Mouse (Mus musculus) myocyte (in vitro differentiated cells): ENCODE results near the gene Naa25. TPM values are rescaled to one million over a fixed set of nuclear protein-coding genes. Genes with fewer than 3 reads are reported as not detected.
A peak's percentile ranks its signal among the peaks of the same experiment; 100 is the strongest.

ENCODE experiments used
- H3K27me3 ChIP-seq: one replicate; pipeline ENCODE4 v1.6.1; 2011; ENCODE audit not compliant: control insufficient read depth, insufficient read depth, insufficient read length
- H3K36me3 ChIP-seq: one replicate; pipeline ENCODE4 v1.6.1; 2011; ENCODE audit not compliant: control insufficient read depth, insufficient read depth
- H3K4me2 ChIP-seq: one replicate; pipeline ENCODE4 v1.6.1; 2011; ENCODE audit warnings: low read depth, control low read depth
- H3K4me3 ChIP-seq: one replicate; pipeline ENCODE4 v1.5.1; 2011; ENCODE audit warnings: mild to moderate bottlenecking, control low read depth, moderate library complexity
- H3K79me2 ChIP-seq: one replicate; pipeline ENCODE4 v1.6.1; 2011; ENCODE audit not compliant: control insufficient read depth, insufficient read depth
- H3ac ChIP-seq: one replicate; pipeline ENCODE4 v1.6.1; 2011; ENCODE audit not compliant: control insufficient read depth, insufficient read length
- CEBPB ChIP-seq: IDR thresholded peaks from 2 replicates; pipeline ENCODE4 v1.6.1; 2011; ENCODE audit warnings: mild to moderate bottlenecking, moderate library complexity; ENCODE audit not compliant: poor library complexity, insufficient read depth, severe bottlenecking
- E2F4 ChIP-seq: IDR thresholded peaks from one replicate; pipeline ENCODE4 v1.6.1; 2011; ENCODE audit warnings: mild to moderate bottlenecking, control low read depth, moderate library complexity; ENCODE audit not compliant: insufficient read depth
- MAX ChIP-seq: IDR thresholded peaks from one replicate; pipeline ENCODE4 v1.6.1; 2011; ENCODE audit warnings: low read depth, mild to moderate bottlenecking, control low read depth
- MYOD1 ChIP-seq, 3 experiments: IDR thresholded peaks; one replicate each; pipeline ENCODE4 v1.6.1; 2011; ENCODE audit warnings: control low read depth in 2 of 3, low read depth in 2 of 3, mild to moderate bottlenecking in 2 of 3, moderate library complexity in 1 of 3; ENCODE audit not compliant: insufficient read length in 2 of 3, control insufficient read depth in 1 of 3
- MYOG ChIP-seq, 3 experiments: IDR thresholded peaks; one replicate each; pipeline ENCODE4 v1.6.1; 2011; ENCODE audit warnings: control low read depth in 2 of 3, low read depth in 2 of 3, mild to moderate bottlenecking in 2 of 3; ENCODE audit not compliant: insufficient read length in 2 of 3, control insufficient read depth in 1 of 3, insufficient read depth in 1 of 3
- POLR2A ChIP-seq: IDR thresholded peaks from one replicate; pipeline ENCODE4 v1.6.1; 2011; ENCODE audit warnings: low read depth, mild to moderate bottlenecking, control low read depth, moderate library complexity; ENCODE audit not compliant: insufficient read length
- POLR2AphosphoS2 ChIP-seq: IDR thresholded peaks from one replicate; pipeline ENCODE4 v1.6.1; 2011; ENCODE audit warnings: low read depth, control low read depth; ENCODE audit not compliant: insufficient read length
- REST ChIP-seq: IDR thresholded peaks from one replicate; pipeline ENCODE4 v1.6.1; 2011; ENCODE audit warnings: mild to moderate bottlenecking, control low read depth, moderate library complexity; ENCODE audit not compliant: insufficient read depth, insufficient read length
- SRF ChIP-seq: IDR thresholded peaks from one replicate; pipeline ENCODE4 v1.6.1; 2011; ENCODE audit warnings: low read depth; ENCODE audit not compliant: control insufficient read depth, insufficient read length
- TCF12 ChIP-seq: IDR thresholded peaks from one replicate; pipeline ENCODE4 v1.6.1; 2011; ENCODE audit warnings: mild to moderate bottlenecking, control low read depth; ENCODE audit not compliant: poor library complexity, insufficient read depth, severe bottlenecking
- TCF3 ChIP-seq: IDR thresholded peaks from one replicate; pipeline ENCODE4 v1.6.1; 2011; ENCODE audit warnings: low read depth, control low read depth; ENCODE audit not compliant: insufficient read length
- USF1 ChIP-seq: IDR thresholded peaks from one replicate; pipeline ENCODE4 v1.6.1; 2011; ENCODE audit warnings: low read depth, mild to moderate bottlenecking, control low read depth, moderate library complexity
- polyA plus RNA-seq: library from polyadenylated mRNA; unstranded; fragments of >200 nt; fragmentation: generic; extraction: Trizol; gene quantifications from one replicate; pipeline ENCODE4 v1.2.1, GENCODE M21; 2012; ENCODE audit warnings: missing spikeins

Naa25 gene
- polyA plus RNA-seq, 1 experiment, result 22.0 TPM

- no peak overlapping the region for H3ac ChIP-seq
- peak overlapping the region; percentile 88 for H3K4me2 ChIP-seq
- no peaks in the 10 kb centered on the region for H3K27me3 ChIP-seq
- H3K36me3 ChIP-seq, result peaks cover 14% of the 10 kb centered on the region
- TF ChIP-seq TCF3 (no peak), USF1 (peak; percentile 32)
- peaks cover 65% of the 10 kb centered on the region for H3K79me2 ChIP-seq
- H3K4me3 ChIP-seq, result peak overlapping the region; percentile 93
Measured at GRCm38 (mm10) chr5:121399540-121399939, 1.8 kb downstream of the Naa25 start.

- Histone ChIP-seq H3K27me3 (no peaks in the 10 kb centered on the region), H3K4me3 (peak overlapping the region; percentile 93), H3ac (no peak overlapping the region), H3K36me3 (peaks cover 14% of the 10 kb centered on the region), H3K4me2 (peak overlapping the region; percentile 88), H3K79me2 (peaks cover 70% of the 10 kb centered on the region)
- TF ChIP-seq REST (no peak), CEBPB (peak; percentile 69)
Measured at GRCm38 (mm10) chr5:121400064-121400463, 2.3 kb downstream of the Naa25 start.

- Histone ChIP-seq H3K27me3 (no peaks in the 10 kb centered on the region), H3ac (no peak overlapping the region)
- TF ChIP-seq USF1, result no peak
Measured at GRCm38 (mm10) chr5:121400849-121401248, 3.1 kb downstream of the Naa25 start.

GRCm38 (mm10) chr5:121407856-121408255 is 10.1 kb downstream of the Naa25 start:
- peaks cover 86% of the 10 kb centered on the region for H3K79me2 ChIP-seq
- TF ChIP-seq CEBPB (no peak), USF1 (no peak), E2F4 (no peak), REST (no peak), MAX (no peak), POLR2AphosphoS2 (no peak), TCF12 (no peak), POLR2A (no peak), TCF3 (no peak), SRF (no peak), MYOG (IDR thresholded peaks at IDR 0.05; ENCODE audit: control insufficient read depth in 1 of 3, insufficient read depth in 1 of 3, insufficient read length in 2 of 3, low read depth in 2 of 3) (no peak), MYOD1 (IDR thresholded peaks at IDR 0.05; ENCODE audit: control insufficient read depth in 1 of 3, insufficient read length in 2 of 3, low read depth in 2 of 3) (no peak)
- no peaks in the 10 kb centered on the region for H3K27me3 ChIP-seq
- H3K4me2 ChIP-seq, result no peak overlapping the region
- no peak overlapping the region for H3K4me3 ChIP-seq
- H3K36me3 ChIP-seq, result peaks cover 52% of the 10 kb centered on the region
- no peak overlapping the region for H3ac ChIP-seq

More at GRCm38 (mm10) chr5:121400849-121401248, 3.1 kb downstream of the Naa25 start:
- Histone ChIP-seq H3K36me3 (peaks cover 14% of the 10 kb centered on the region), H3K4me2 (peak overlapping the region; percentile 25), H3K79me2 (peaks cover 78% of the 10 kb centered on the region), H3K4me3 (no peak overlapping the region)

GRCm38 (mm10) chr5:121410975-121411374 is 13.2 kb downstream of the Naa25 start:
- no peaks in the 10 kb centered on the region for H3K27me3 ChIP-seq
- TF ChIP-seq TCF3 (no peak), MAX (no peak), USF1 (no peak), E2F4 (no peak), SRF (no peak), CEBPB (no peak), REST (no peak), POLR2A (no peak), TCF12 (no peak)
- no peak overlapping the region for H3ac ChIP-seq
- H3K79me2 ChIP-seq, result peaks cover 62% of the 10 kb centered on the region
- H3K4me2 ChIP-seq, result no peak overlapping the region
- H3K4me3 ChIP-seq, result no peak overlapping the region
- peaks cover 72% of the 10 kb centered on the region for H3K36me3 ChIP-seq

GRCm38 (mm10) chr5:121420721-121421120 is 23.0 kb downstream of the Naa25 start:
- Histone ChIP-seq H3K27me3 (no peaks in the 10 kb centered on the region), H3K4me2 (no peak overlapping the region), H3K79me2 (no peaks in the 10 kb centered on the region), H3K36me3 (peaks cover 69% of the 10 kb centered on the region), H3ac (no peak overlapping the region), H3K4me3 (no peak overlapping the region)
- TF ChIP-seq CEBPB, result no peak
- no peak for TF ChIP-seq E2F4
- no peak for TF ChIP-seq USF1
- TF ChIP-seq MYOD1 (IDR thresholded peaks at IDR 0.05; ENCODE audit: control insufficient read depth in 1 of 3, insufficient read length in 2 of 3, low read depth in 2 of 3), result no peak
- no peak for TF ChIP-seq POLR2AphosphoS2
- TF ChIP-seq TCF3, result no peak
- no peak for TF ChIP-seq TCF12
- no peak for TF ChIP-seq MYOG (IDR thresholded peaks at IDR 0.05; ENCODE audit: control insufficient read depth in 1 of 3, insufficient read depth in 1 of 3, insufficient read length in 2 of 3, low read depth in 2 of 3)
- no peak for TF ChIP-seq POLR2A
- TF ChIP-seq REST, result no peak
- TF ChIP-seq MAX, result no peak
- no peak for TF ChIP-seq SRF
